Mouse (Mus musculus): ENCODE results near the gene Dock4.

GRCm38 (mm10) chr12:40414682-40415311 is 31.0 kb upstream of the Dock4 start:
- no peak for TF ChIP-seq CHD2 (IDR thresholded peaks at IDR 0.05; ENCODE audit: low read length)
- no peak for TF ChIP-seq RCOR1 (conservative IDR thresholded peaks at IDR 0.05; ENCODE audit: low read depth, low read length)
- no peak for TF ChIP-seq POLR2A (IDR thresholded peaks at IDR 0.05; ENCODE audit: low read depth, low read length)
- no peak for TF ChIP-seq MAX (IDR thresholded peaks at IDR 0.05; ENCODE audit: low read length)
- no peak for TF ChIP-seq TCF12 (IDR thresholded peaks at IDR 0.05; ENCODE audit: low read depth, low read length)
- TF ChIP-seq GABPA (IDR thresholded peaks at IDR 0.05; ENCODE audit: insufficient replicate concordance, low read depth, low read length) = no peak
- TF ChIP-seq CTCF (conservative IDR thresholded peaks at IDR 0.05 in 1 of 2, IDR thresholded peaks at IDR 0.05 in 1 of 2; ENCODE audit: low read depth in 2 of 2, low read length in 2 of 2) = no peak

All from CH12.LX (cell line).